Comparison of ENCODE assay signal across 14 mouse cellular contexts in genomic region chr19:30827820-30828219, GRCm38 (mm10).
DNase-seq lines count a peak whose midpoint lies in the region; TF ChIP-seq lines count a peak whose summit lies in the region.
"Had no signal": no experiment of that assay in that cellular context is flagged by ENCODE, and none has a peak within 500 bp of the region (broad histone marks: within the 10 kb centered on the region; RNA-seq: fewer than 3 reads in every experiment).

No protein-coding gene starts in this region.

- peak; percentile 29 for TF ChIP-seq CTCF in left cerebral cortex, adult 2 months (IDR thresholded peaks at IDR 0.05)
- TF ChIP-seq CTCF in bone marrow, adult 2 months (IDR thresholded peaks at IDR 0.05; ENCODE audit: control insufficient read depth, insufficient read depth, low read length) = peak; percentile 24; the same call in 1 of the 2 replicates

- intact Hi-C loops in left cerebral cortex, adult 2 months (cut with DNase I) = no loop called here
- intact Hi-C loops in left cerebral cortex, postnatal 14 days (cut with DNase I) = no loop called here

- WGBS in bone marrow, adult 2 months = 69% methylated on average over 3 of the region's 3 CpGs

- no peak for TF ChIP-seq POLR2A in bone marrow, adult 2 months (IDR thresholded peaks at IDR 0.05; ENCODE audit: borderline replicate concordance, control insufficient read depth, low read depth, low read length)

- no peak for DNase-seq in left cerebral cortex, adult 2 months (ENCODE audit: extremely low spot score in 1 of 2, low spot score in 2 of 2)
- no peak for DNase-seq in left cerebral cortex, postnatal 14 days (ENCODE audit: low spot score in 2 of 2)
- DNase-seq in thymus, postnatal 4 days = peak; percentile 22
- DNase-seq in thymus, postnatal 0 days (ENCODE audit: low spot score) = no peak
- DNase-seq in urinary bladder, postnatal 25 days (ENCODE audit: low spot score) = no peak
- no peak for DNase-seq in gastrocnemius, postnatal 10 days
- DNase-seq in spleen, postnatal 4 days (ENCODE audit: low spot score in 2 of 2) = no peak
- DNase-seq: cerebellum, adult 2 months; kidney, postnatal 14 days; layer of hippocampus, postnatal 36 days; lung, postnatal 36 days had no signal

- H3K27ac ChIP-seq in left cerebral cortex, adult 2 months = no peak overlapping the region
- no peak overlapping the region for H3K27ac ChIP-seq in bone marrow, adult 2 months (ENCODE audit: control insufficient read depth, insufficient read depth, low read depth, low read length, poor library complexity)
- H3K27ac ChIP-seq: limb, embryonic 13.5 days; midbrain, embryonic 15.5 days had no signal

- no peaks in the 10 kb centered on the region; the same call in 1 of the 2 replicates for H3K4me1 ChIP-seq in bone marrow, adult 2 months (ENCODE audit: control insufficient read depth, insufficient read depth, low read length)

- H3K4me3 ChIP-seq in left cerebral cortex, adult 2 months = no peak overlapping the region
- H3K4me3 ChIP-seq in bone marrow, adult 2 months (replicated peaks; ENCODE audit: control insufficient read depth, low read depth, low read length) = no peak overlapping the region
- H3K4me3 ChIP-seq: limb, embryonic 13.5 days; midbrain, embryonic 15.5 days had no signal
